Mouse (Mus musculus): Measurements from ENCODE around the gene Birc2.

Birc2 gene

DNA sequence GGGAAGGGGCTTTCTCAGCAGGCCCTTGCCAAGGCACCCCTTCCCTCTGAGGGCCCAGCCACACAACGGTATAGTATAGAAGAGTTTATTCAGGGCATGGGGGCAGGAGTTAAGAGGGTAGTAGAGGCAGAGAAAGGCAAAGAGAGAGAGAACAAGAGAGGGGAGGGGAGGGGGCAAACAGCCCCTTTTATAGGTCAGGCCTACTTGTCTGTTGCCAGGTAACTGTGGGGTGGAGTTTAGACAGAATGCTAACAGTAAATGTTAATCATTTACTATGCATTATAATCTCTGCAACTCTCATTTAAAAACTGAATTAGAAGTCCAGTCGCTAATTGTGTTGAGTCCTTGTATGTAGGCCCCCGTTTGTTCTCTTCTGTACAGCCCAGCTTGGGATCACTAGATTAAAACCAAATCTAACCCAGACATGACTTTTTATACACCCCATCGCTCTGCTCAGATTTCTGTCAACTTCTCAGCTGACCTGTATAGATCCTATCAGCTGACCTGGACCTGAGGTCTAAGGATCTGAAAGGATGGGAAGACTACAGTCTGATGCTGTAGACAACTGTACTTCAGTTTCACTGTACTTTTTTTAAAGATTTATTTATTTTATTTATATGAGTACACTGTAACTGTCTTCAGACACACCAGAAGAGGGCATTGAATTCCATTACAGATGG lies 8.5 kb upstream of the Birc2 start:
- no peak for DNase-seq

GRCm38 (mm10) chr9:7841221-7841620 lies 4.4 kb upstream of the Birc2 start:
- DNase-seq, result no peak

DNA sequence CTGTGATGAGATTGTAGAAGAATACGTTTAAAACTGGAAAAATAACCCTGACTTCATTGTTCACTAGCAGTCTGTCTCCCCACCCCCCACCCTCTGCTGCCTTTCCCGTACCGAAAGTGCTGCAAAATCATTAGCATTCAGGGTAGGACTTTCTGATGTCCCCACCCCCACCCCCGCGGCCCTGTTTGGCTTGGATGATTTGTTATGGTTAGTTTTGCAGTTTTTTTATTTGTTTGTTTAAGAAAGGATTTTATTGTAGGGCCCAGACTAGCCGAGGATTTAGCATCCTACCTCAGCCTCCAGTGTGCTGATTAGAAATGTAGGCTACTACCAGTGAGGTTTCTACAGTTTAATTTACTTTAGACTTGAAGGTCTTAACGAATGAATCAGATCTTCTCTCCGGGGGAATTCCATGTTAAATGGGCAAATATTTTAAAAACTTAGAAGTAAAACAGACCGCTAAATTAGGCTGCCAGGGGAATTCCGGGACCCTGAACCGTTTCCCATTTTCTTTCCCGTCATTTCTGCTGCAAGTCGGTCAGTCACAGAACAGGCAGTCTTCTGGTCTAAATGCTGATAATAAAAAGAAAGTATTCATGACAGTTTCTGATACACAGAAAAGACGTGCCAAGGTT lies 1.1 kb upstream of the Birc2 start:
- peak in 1 of 2 experiments; percentile 22 for DNase-seq

DNA sequence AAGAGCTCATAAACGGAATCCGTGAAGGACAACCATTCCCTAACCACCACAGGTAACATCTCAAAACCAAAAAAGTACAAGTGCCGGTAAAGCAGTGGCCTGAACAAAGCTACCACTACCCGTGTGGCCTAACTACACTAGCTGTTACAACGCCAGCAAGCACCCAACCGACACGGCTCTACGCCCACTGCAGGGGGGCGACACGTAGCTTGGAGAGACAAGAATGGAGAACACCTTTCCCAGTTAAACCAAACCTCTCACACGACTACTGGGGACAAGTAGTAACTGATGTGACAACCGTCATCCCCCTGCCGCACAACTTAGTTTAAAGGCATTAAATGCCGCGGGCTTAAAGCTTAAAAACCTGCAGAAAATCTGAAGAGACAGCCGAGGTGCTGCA lies 533 bp downstream of the Birc2 start:
- DNase-seq, result peak; percentile 66 to 71

DNA sequence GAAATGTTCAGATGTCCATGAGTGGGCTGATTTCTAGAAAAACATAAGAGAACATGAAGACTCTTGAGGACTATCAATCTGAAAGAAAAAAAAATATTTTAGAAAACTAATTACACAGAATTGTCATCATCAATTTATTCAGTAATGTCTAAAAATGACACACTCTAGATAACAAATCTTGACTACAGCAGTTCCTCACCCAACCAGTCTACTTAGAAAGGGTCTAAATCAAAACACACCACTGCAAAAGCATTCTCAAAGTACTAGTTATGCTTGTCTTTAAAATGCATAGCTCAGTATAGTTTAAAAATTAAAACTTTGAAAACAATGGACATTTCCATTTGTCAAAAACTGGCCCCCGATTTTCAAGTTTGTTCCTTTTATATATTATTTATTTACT lies 1.6 kb downstream of the Birc2 start:
- no peak for DNase-seq

GRCm38 (mm10) chr9:7833421-7833820 lies 3.4 kb downstream of the Birc2 start:
- no peak for DNase-seq

GRCm38 (mm10) chr9:7829531-7830528 lies 7.0 kb downstream of the Birc2 start:
- no peak for DNase-seq

GRCm38 (mm10) chr9:7828706-7829105 lies 8.2 kb downstream of the Birc2 start:
- DNase-seq, result no peak

- DNase-seq, result no peak
Observed at GRCm38 (mm10) chr9:7824916-7825315, 11.9 kb downstream of the Birc2 start.

DNA sequence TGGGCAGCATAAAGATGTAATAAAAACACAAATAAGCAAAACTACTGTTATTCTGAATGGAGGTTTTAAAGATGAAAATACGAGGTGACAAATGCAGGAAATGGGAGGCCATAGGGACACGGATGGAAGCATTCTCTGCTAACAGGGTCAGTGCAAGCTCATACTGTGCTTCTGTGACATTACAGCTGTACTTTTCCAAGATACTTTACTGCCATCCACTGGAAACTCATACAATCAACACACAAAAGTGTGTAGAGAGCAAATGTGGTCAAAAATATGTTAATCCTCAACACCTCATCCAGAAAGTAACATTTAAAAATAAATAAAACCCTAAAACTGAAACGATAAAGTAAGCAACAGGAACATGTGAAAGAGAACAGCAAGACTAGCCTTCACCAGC lies 14.1 kb downstream of the Birc2 start:
- no peak for DNase-seq

GRCm38 (mm10) chr9:7805101-7805506 lies 31.8 kb downstream of the Birc2 start:
- no peak for DNase-seq

GRCm38 (mm10) chr9:7798555-7798954 lies 38.3 kb downstream of the Birc2 start:
- DNase-seq, result no peak

DNA sequence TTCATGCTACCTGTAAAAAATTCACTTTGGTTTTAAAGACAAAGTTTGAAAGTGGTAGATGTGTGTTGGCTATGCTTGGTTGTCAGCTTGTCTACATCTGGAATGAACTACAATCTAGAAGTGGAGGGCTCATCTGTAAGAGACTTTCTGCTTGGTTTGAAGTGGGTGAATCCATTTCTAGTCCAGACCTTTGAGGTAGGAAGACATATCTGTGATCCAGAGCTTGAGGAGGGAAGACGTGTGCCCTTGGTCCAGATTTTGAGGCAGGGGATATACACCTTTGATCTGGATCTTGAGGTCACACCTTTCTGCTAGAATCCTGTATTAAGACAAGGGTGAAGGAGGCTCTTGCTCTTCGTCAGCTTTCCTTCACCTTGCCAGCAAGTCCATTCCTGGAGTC lies 39.3 kb downstream of the Birc2 start:
- no peak for DNase-seq

GRCm38 (mm10) chr9:7796129-7796864 lies 40.6 kb downstream of the Birc2 start:
- no peak for DNase-seq

- DNase-seq, result no peak
Observed at GRCm38 (mm10) chr9:7795581-7795980, 41.3 kb downstream of the Birc2 start.

DNA sequence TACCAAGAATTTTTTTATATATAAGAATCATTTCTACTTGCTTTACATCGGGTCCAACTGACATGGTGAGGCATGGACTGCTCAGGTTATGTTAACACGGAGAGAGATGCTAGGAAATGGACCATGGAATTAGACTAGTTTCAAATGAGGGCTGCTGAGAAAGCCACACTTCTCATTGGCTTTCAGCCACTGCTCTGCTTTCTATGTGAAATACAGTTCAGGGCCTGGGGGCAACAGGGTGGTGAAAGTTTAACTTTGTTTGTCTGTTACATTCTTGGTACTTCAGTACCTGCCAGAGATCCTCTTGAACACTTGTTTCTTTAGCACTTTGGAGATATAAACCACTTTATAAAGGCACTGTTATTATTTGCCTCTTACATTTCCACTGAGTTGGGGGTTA lies 43.3 kb downstream of the Birc2 start:
- DNase-seq, result no peak

DNA sequence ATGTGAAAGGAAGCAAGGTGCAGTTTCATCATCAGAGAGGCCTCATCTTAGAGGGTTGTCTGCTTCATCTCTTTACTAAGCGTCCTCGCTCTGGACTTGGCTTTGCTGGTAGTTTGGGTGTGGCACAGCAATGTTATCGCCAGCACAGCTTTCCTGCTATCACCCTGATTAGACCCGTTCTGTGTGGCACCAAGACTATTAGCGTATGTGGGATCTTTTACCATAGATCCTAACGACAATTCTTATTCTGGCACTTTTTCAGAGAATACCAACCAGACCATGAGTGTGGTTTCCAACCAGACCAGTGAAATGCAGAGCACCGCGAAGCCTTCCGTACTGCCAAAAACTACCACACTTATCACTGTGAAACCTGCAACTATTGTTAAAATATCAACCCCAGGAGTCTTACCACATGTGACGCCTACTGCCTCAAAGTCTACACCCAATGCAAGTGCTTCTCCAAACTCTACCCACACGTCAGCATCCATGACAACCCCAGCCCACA lies 46.2 kb downstream of the Birc2 start:
- DNase-seq, result no peak

DNA sequence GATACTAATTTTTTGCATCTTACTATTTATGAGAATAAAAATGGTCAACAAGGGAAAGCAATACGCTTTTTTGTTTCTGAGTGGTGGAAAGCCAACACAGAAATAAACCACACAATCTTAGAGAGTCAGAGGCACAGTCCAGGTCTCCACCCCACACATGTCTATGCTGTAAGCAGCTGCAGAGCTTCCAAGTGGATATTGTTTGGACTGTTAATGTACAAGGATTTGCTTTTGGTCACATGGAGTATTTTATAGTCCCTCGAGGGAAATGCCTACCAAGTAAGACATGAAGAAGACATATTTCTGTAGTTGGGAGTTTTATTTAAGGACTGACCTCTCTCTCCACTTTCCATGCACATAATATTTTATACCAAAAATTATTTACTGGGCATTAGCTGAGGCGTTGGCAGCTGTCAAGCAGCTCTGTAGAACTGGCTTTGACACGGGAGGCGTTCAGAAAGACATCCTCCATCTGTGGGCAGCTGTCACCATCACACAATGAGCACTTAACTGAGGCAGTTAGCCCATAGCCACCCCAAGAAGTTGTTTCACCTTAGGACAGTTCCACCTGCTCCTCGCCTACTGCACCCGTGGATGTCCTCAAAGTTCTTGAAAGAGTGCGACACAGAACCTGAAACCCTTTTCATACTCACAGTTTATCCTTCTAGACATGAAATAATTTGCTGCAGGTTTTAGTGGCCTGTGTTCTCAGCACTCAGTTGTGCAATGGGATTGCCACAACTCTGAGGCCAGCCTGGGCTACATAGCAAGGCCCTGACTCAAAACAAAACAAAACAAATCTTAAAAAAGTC lies 46.9 kb downstream of the Birc2 start:
- DNase-seq, result no peak

DNA sequence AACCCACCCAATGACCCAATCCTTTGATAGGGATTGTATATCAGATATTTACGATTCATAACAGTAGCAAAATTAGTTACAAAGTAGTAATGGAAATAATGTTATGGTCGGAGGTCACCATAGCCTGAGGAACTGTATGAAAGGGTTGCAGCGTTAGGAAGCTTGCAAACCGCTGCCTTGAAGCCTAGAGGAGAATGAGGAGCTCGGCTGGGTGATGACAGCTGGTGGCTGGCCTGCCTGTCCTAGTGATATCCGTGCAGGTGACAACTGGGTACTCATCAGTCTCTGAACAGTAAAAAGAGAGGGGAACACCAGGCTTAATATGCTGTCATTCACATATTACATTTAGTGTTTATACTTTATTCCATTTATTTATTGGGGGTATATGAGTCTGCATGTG lies 48.5 kb downstream of the Birc2 start:
- DNase-seq, result no peak

DNA sequence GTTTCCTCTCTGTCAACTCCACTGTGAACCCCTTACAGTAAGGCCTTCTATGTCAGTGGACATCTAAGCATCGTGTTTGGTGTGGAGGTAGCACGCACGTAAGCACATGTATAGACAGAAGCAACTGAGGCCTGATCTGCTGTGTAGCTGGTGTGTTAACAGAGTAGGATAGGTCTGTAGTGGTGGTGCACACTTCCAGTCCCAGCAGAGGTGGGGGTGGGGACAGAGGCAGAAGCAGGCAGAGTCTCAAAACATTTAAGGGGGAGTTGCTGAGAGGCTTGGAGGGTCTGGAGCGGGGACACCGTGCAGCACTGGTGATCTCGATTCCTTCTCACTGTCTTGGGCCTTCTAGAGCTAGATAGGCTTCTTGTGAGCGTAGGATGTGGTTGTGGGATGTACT lies 50.8 kb downstream of the Birc2 start:
- DNase-seq, result no peak

GRCm38 (mm10) chr9:7785396-7785795 lies 51.5 kb downstream of the Birc2 start:
- DNase-seq, result no peak

- no peak for DNase-seq
Observed at GRCm38 (mm10) chr9:7784615-7785012, 52.2 kb downstream of the Birc2 start.
